ENCODE assay signal across 7 mouse cellular contexts in the genomic region with DNA sequence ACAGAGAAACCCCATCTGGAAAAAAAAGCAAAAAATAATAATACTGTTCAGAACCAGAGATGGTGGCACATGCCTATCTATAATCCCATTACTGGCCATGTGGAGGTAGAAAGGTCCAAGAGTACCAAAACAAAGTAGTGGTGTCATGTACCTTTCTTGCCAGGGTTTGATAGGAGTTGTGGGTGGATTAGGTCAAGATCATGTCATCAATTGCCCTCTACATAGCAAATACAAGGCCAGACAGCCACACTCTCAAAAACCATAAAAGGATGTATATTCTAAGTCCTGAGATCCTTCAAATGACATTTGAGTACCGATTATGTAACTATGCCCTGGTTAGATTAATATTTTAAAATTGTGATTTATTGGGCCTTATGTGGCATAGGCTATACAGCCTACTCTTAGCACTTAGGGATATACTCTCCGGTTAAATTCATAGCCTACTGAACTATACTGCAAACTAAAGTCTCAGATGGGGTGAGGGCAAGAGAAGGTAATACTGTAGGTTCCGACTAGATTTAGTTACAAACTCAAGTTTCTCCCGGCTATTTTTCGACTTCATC. TPM values are rescaled to one million over a fixed set of nuclear protein-coding genes. Genes with fewer than 3 reads are reported as not detected.
DNase-seq lines count a peak whose midpoint lies in the region; ATAC-seq lines count a peak whose summit lies in the region.

No protein-coding gene starts in this region.

- peak overlapping the region; percentile 99 for H3K27ac ChIP-seq in limb, embryonic 12.5 days
- H3K27ac ChIP-seq in stomach, embryonic 14.5 days (ENCODE audit: low read length) = peak overlapping the region; percentile 100

- H3K4me2 ChIP-seq in limb, embryonic 12.5 days = peak overlapping the region; percentile 67
- peak overlapping the region; percentile 78 for H3K4me2 ChIP-seq in stomach, embryonic 14.5 days (replicated peaks; ENCODE audit: low read depth, low read length)

- H3K4me1 ChIP-seq in megakaryocyte, embryonic 14.5 days = peaks cover 33% of the 10 kb centered on the region
- H3K4me1 ChIP-seq in limb, embryonic 12.5 days (replicated peaks) = peaks cover 10% of the 10 kb centered on the region
- peaks cover 14% of the 10 kb centered on the region; the same call in 1 of the 2 replicates for H3K4me1 ChIP-seq in stomach, embryonic 14.5 days (ENCODE audit: control insufficient read depth, insufficient read depth, low read length)

- H3K9ac ChIP-seq in limb, embryonic 12.5 days (replicated peaks) = peak overlapping the region; percentile 98
- H3K9ac ChIP-seq in stomach, embryonic 14.5 days (replicated peaks; ENCODE audit: low read depth, low read length) = peak overlapping the region; percentile 97

- H3K36me3 ChIP-seq in megakaryocyte, embryonic 14.5 days (replicated peaks; ENCODE audit: low read length) = peaks cover 51% of the 10 kb centered on the region
- peaks cover 39% of the 10 kb centered on the region for H3K36me3 ChIP-seq in limb, embryonic 12.5 days
- H3K36me3 ChIP-seq in stomach, embryonic 14.5 days (ENCODE audit: control insufficient read depth, insufficient read depth, low read length) = peaks cover 19% of the 10 kb centered on the region

- ATAC-seq in megakaryocyte, adult 5-6 weeks (ENCODE audit: poor library complexity, severe bottlenecking) = no peak
- 0 out of 2 replicates have a peak, but pooled peaks have one; percentile 2 for ATAC-seq in erythroblast, adult 5-6 weeks (replicated peaks; ENCODE audit: low FRiP score, poor library complexity, severe bottlenecking)
- no peak for ATAC-seq in limb, embryonic 12.5 days (ENCODE audit: insufficient number of reproducible peaks, insufficient read depth, low FRiP score, low TSS enrichment, low read depth)
- no peak for ATAC-seq in stomach, embryonic 14.5 days (ENCODE audit: insufficient number of reproducible peaks, insufficient read depth, low FRiP score, low read depth)

- DNase-seq in right cerebral cortex, postnatal 4 days = no peak
- DNase-seq in urinary bladder, adult 18-20 months (ENCODE audit: low spot score in 2 of 2) = no peak

- peak overlapping the region; percentile 97 for H3K4me3 ChIP-seq in megakaryocyte, embryonic 14.5 days (replicated peaks)
- peak overlapping the region; percentile 80 for H3K4me3 ChIP-seq in limb, embryonic 12.5 days (replicated peaks)
- peak overlapping the region; percentile 80 for H3K4me3 ChIP-seq in stomach, embryonic 14.5 days (ENCODE audit: low read depth, low read length)

- WGBS in limb, embryonic 12.5 days = 20% methylated on average over 5 of the region's 5 CpGs
- 15% methylated on average over 5 of the region's 5 CpGs for WGBS in stomach, embryonic 14.5 days

- H3K9me3 ChIP-seq in megakaryocyte, embryonic 14.5 days = no peaks in the 10 kb centered on the region
- H3K9me3 ChIP-seq in limb, embryonic 12.5 days = no peaks in the 10 kb centered on the region
- H3K9me3 ChIP-seq in stomach, embryonic 14.5 days (ENCODE audit: control insufficient read depth, low read depth, low read length) = no peaks in the 10 kb centered on the region

- no peaks in the 10 kb centered on the region for H3K27me3 ChIP-seq in megakaryocyte, embryonic 14.5 days (replicated peaks)
- no peaks in the 10 kb centered on the region for H3K27me3 ChIP-seq in limb, embryonic 12.5 days
- H3K27me3 ChIP-seq in stomach, embryonic 14.5 days (ENCODE audit: control insufficient read depth, insufficient read depth, low read length) = no peaks in the 10 kb centered on the region

RNA-seq across cellular contexts. Expression of a gene that starts 0.8 kb away (rescaled TPM):
- 0.18 and 0.78 TPM in 2 replicates for polyA plus RNA-seq in megakaryocyte, embryonic 14.5 days (2012; ENCODE audit: insufficient read depth, low replicate concordance)
- 29.3 and 30.8 TPM in 2 replicates for total RNA-seq in megakaryocyte, adult 5-6 weeks (2015)
- 39.9 and 44.9 TPM in 2 replicates for total RNA-seq in megakaryocyte, adult 5-6 weeks (2017)
- total RNA-seq in erythroblast, adult 5-6 weeks (2015; ENCODE audit: low replicate concordance) = 16.1 and 22.1 TPM in 2 replicates
- 14.6 and 16.7 TPM in 2 replicates for total RNA-seq in erythroblast, adult 5-6 weeks (2017; ENCODE audit: low replicate concordance)
- polyA plus RNA-seq in limb, embryonic 12.5 days (2016; fragmentation: Nextera tagmentation; extraction: Ambion mirVana) = 21.6 and 24.3 TPM in 2 replicates
- polyA plus RNA-seq in stomach, embryonic 14.5 days (2014; fragmentation: Nextera tagmentation; extraction: Ambion mirVana) = 15.2 and 18.2 TPM in 2 replicates

RNA-seq across cellular contexts. Expression of a gene that starts 42.1 kb away (rescaled TPM):
- 7.3 and 10.8 TPM in 2 replicates for polyA plus RNA-seq in megakaryocyte, embryonic 14.5 days (2012; ENCODE audit: insufficient read depth, low replicate concordance)
- 68.2 and 73.0 TPM in 2 replicates for total RNA-seq in megakaryocyte, adult 5-6 weeks (2015)
- 152 and 158 TPM in 2 replicates for total RNA-seq in megakaryocyte, adult 5-6 weeks (2017)
- 17.9 and 24.5 TPM in 2 replicates for total RNA-seq in erythroblast, adult 5-6 weeks (2015; ENCODE audit: low replicate concordance)
- 33.1 and 39.3 TPM in 2 replicates for total RNA-seq in erythroblast, adult 5-6 weeks (2017; ENCODE audit: low replicate concordance)
- 44.2 and 46.5 TPM in 2 replicates for polyA plus RNA-seq in limb, embryonic 12.5 days (2016; fragmentation: Nextera tagmentation; extraction: Ambion mirVana)
- 19.7 and 20.4 TPM in 2 replicates for polyA plus RNA-seq in stomach, embryonic 14.5 days (2014; fragmentation: Nextera tagmentation; extraction: Ambion mirVana)
